Mouse (Mus musculus) hindbrain, postnatal 0 days (tissue): Measurements from ENCODE around the gene Zdhhc14. TPM values are rescaled to one million over a fixed set of nuclear protein-coding genes. Genes with fewer than 3 reads are reported as not detected.

Experiments used
- ATAC-seq: fragments of 200-750 bp; cut with Nextera tagmentation; 2 replicates; pipeline ENCODE4 v1.8.0; 2017; ENCODE audit warnings: mild to moderate bottlenecking, moderate TSS enrichment, moderate library complexity
- DNase-seq: peaks from one replicate; pipeline ENCODE4 v3.0.0-alpha.2; 2015; ENCODE audit warnings: low spot score
- H3K27ac ChIP-seq: fragments of 300-500 bp; sonication (generic); 2 replicates; pipeline ENCODE4 v1.5.1; 2014; ENCODE audit warnings: mild to moderate bottlenecking
- H3K27me3 ChIP-seq: fragments of 300-500 bp; sonication (generic); 2 replicates; pipeline ENCODE4 v1.6.1; 2014; ENCODE audit warnings: low read length, mixed read lengths; ENCODE audit not compliant: insufficient read depth
- H3K36me3 ChIP-seq: fragments of 300-500 bp; sonication (generic); 2 replicates; pipeline ENCODE4 v1.6.1; 2014; ENCODE audit warnings: low read length, mixed read lengths; ENCODE audit not compliant: insufficient read depth
- H3K4me1 ChIP-seq: fragments of 300-500 bp; sonication (generic); 2 replicates; pipeline ENCODE4 v1.6.1; 2014; ENCODE audit warnings: antibody characterized with exemption, low read length, mixed read lengths; ENCODE audit not compliant: insufficient read depth
- H3K4me2 ChIP-seq: fragments of 300-500 bp; sonication (generic); 2 replicates; pipeline ENCODE4 v1.6.1; 2014; ENCODE audit warnings: low read depth, mild to moderate bottlenecking, low read length, moderate library complexity, mixed read lengths
- H3K4me3 ChIP-seq: fragments of 300-500 bp; sonication (generic); 2 replicates; pipeline ENCODE4 v1.5.1; 2014; ENCODE audit warnings: low read length
- H3K9ac ChIP-seq: fragments of 300-500 bp; sonication (generic); replicated peaks from 2 replicates; pipeline ENCODE4 v1.6.1; 2014; ENCODE audit warnings: mild to moderate bottlenecking, low read length, moderate library complexity, mixed read lengths
- H3K9me3 ChIP-seq: fragments of 300-500 bp; sonication (generic); 2 replicates; pipeline ENCODE4 v1.6.1; 2016; ENCODE audit warnings: low read length, mixed read lengths
- CTCF ChIP-seq: IDR thresholded peaks from 2 replicates; pipeline ENCODE4 v1.5.1; 2016; ENCODE audit warnings: antibody characterized with exemption, control low read depth, low read depth
- WGBS: fragments of 180-500 bp; shearing (Covaris S2); extraction: QIAGEN DNeasy Blood & Tissue Kit; methylation state at CpG from one replicate; pipeline ENCODE4 v1.1.7; 2014; 5-methylcytosine and 5-hydroxymethylcytosine counted together
- polyA plus RNA-seq: library from polyadenylated mRNA; unstranded; fragments of >200 nt; fragmentation: Nextera tagmentation; extraction: Ambion mirVana; gene quantifications from 2 replicates; pipeline ENCODE4 v1.2.1, GENCODE M21; 2015
- total RNA-seq: library from RNA; depleted of rRNA; stranded (reverse); fragments of >200 nt; gene quantifications from 2 replicates; pipeline ENCODE4 v1.2.3, GENCODE M21; 2014; rRNA removed

The Zdhhc14 gene
- 19.7 and 20.5 TPM in 2 replicates for total RNA-seq
- polyA plus RNA-seq: 8.6 and 9.7 TPM in 2 replicates

- Histone ChIP-seq H3K27me3 (no peaks in the 10 kb centered on the region), H3K36me3 (no peaks in the 10 kb centered on the region), H3K9me3 (no peaks in the 10 kb centered on the region), H3K4me3 (peak within 1 kb of the TSS; percentile 70), H3K9ac (peak within 1 kb of the TSS; percentile 67), H3K27ac (peak within 1 kb of the TSS; percentile 93), H3K4me2 (peak within 1 kb of the TSS; percentile 97), H3K4me1 (peaks cover 6% of the 10 kb centered on the region; the same call in 1 of the 2 replicates)
- peak; percentile 94 for DNase-seq
- peak; percentile 89 for ATAC-seq
- no peak for TF ChIP-seq CTCF
- under 1% methylated on average over 58 of the region's 70 CpGs for WGBS
Observed at GRCm38 (mm10) chr17:5491801-5492745, at the start of gene Zdhhc14. Gene Zdhhc14 (plus strand): TSS chr17:5492557.

DNA sequence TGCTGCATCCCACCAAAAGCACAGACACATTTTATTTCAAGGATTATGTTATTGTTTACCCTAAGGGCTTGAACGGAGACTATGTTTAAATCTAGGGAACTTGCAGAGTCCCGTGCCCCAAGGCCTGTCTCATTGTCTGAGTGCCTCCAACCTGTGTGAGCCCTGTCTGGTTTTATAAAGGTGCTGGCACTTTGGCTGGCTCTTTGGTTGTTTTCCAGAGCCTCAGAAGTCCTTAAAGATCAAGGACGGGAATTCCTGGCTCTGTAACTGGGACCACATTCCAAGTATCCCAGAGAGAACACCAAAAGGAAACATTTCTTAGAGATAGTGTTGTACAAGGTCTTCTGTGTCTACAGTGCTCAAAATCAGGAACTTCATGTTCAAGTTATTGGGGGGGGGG lies 49.1 kb upstream of the Zdhhc14 start:
- WGBS: 67% methylated on average over 3 of the region's 3 CpGs
- Histone ChIP-seq H3K27me3 (no peaks in the 10 kb centered on the region), H3K4me1 (no peaks in the 10 kb centered on the region), H3K9ac (no peak overlapping the region), H3K9me3 (no peaks in the 10 kb centered on the region), H3K4me3 (no peak overlapping the region), H3K27ac (no peak overlapping the region), H3K36me3 (no peaks in the 10 kb centered on the region), H3K4me2 (no peak overlapping the region)
- no peak for DNase-seq
- ATAC-seq: no peak
- no peak for TF ChIP-seq CTCF

DNA sequence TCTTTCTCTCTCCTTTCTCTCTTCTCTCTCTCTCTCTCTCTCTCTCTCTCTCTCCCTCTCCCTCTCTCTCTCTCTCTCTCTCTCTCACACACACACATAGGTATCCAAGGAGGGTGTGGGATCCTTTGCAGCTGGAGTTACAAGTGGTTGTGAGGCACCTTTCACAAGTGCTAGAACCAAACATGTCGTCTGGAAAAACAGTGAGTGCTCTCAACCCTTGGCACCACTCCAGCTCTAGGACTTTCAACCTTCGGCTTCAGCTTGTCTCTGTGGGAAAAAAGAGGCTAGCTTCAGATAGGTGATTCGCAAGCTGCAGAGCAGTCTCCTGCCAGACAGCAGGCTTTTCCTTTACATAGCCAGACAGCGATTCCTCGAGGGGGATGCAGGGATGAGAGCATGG lies 48.6 kb upstream of the Zdhhc14 start:
- Histone ChIP-seq H3K9ac (no peak overlapping the region), H3K9me3 (no peaks in the 10 kb centered on the region), H3K4me2 (no peak overlapping the region), H3K36me3 (no peaks in the 10 kb centered on the region), H3K27ac (no peak overlapping the region), H3K4me3 (no peak overlapping the region), H3K4me1 (no peaks in the 10 kb centered on the region), H3K27me3 (no peaks in the 10 kb centered on the region)
- no peak for DNase-seq
- no peak for ATAC-seq
- 52% methylated on average over 5 of the region's 5 CpGs for WGBS
- TF ChIP-seq CTCF: no peak

GRCm38 (mm10) chr17:5453657-5454056 lies 38.7 kb upstream of the Zdhhc14 start:
- no peaks in the 10 kb centered on the region for H3K9me3 ChIP-seq
- DNase-seq: no peak
- no peaks in the 10 kb centered on the region for H3K36me3 ChIP-seq
- ATAC-seq: no peak
- no peak overlapping the region for H3K9ac ChIP-seq
- no peak for TF ChIP-seq CTCF
- no peak overlapping the region for H3K27ac ChIP-seq
- no peak overlapping the region for H3K4me2 ChIP-seq
- no peaks in the 10 kb centered on the region for H3K27me3 ChIP-seq
- WGBS: 59% methylated on average over 4 of the region's 4 CpGs
- H3K4me3 ChIP-seq: no peak overlapping the region
- no peaks in the 10 kb centered on the region for H3K4me1 ChIP-seq

- H3K4me1 ChIP-seq: no peaks in the 10 kb centered on the region
- TF ChIP-seq CTCF: no peak
- no peak overlapping the region for H3K27ac ChIP-seq
- WGBS: 95% methylated on average over 2 of the region's 2 CpGs
- H3K4me2 ChIP-seq: no peak overlapping the region
- H3K36me3 ChIP-seq: no peaks in the 10 kb centered on the region
- no peaks in the 10 kb centered on the region for H3K9me3 ChIP-seq
- no peak overlapping the region for H3K9ac ChIP-seq
- H3K27me3 ChIP-seq: no peaks in the 10 kb centered on the region
- no peak overlapping the region for H3K4me3 ChIP-seq
- ATAC-seq (no peak), DNase-seq (no peak)
Observed at GRCm38 (mm10) chr17:5463912-5464311, 28.4 kb upstream of the Zdhhc14 start.

DNA sequence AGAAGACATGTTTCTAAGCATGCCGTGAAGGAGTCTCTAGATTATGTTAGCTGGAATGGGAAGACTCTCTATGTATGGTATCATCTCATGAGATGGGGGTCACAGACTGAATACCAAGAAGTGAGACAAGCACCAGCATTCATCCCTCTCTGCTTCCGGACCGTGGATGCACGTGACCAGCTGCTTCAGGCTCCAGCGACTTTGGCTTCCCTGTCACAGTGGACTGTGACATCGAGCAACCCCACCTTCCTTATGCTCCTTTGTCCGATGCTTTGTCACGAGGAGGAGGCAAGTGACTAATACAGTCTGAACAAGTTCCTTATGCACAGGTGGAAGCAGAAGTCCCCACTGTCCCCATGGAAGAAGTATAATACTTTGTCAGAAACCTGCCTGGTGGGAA lies 25.6 kb upstream of the Zdhhc14 start:
- no peak for ATAC-seq
- Histone ChIP-seq H3K27me3 (no peaks in the 10 kb centered on the region), H3K4me2 (no peak overlapping the region), H3K9ac (no peak overlapping the region), H3K27ac (no peak overlapping the region), H3K9me3 (no peaks in the 10 kb centered on the region), H3K4me3 (no peak overlapping the region), H3K4me1 (no peaks in the 10 kb centered on the region), H3K36me3 (no peaks in the 10 kb centered on the region)
- DNase-seq: no peak
- WGBS: 76% methylated on average over 8 of the region's 8 CpGs
- TF ChIP-seq CTCF: no peak

DNA sequence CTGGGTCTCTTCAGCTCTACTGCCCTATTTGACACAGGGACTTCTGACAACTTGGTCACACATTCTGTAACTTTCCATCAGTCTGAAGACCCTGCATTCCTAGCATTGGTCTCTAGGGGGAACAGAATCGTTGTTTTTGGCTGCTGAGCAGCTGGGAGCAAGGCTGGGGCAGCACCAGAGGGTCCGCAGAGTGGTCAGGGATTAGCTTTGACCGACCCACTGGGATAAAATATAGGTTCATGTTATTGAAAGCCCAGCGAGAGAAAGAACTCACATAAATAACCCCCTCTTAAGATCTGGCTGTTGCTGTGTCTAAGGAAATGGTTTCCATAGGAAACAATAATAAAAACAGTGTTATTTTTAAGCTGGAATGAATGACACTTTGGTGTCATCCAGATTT lies 25.2 kb upstream of the Zdhhc14 start:
- Histone ChIP-seq H3K4me1 (no peaks in the 10 kb centered on the region), H3K9ac (no peak overlapping the region), H3K4me2 (no peak overlapping the region), H3K9me3 (no peaks in the 10 kb centered on the region), H3K27ac (no peak overlapping the region), H3K36me3 (no peaks in the 10 kb centered on the region), H3K4me3 (no peak overlapping the region), H3K27me3 (no peaks in the 10 kb centered on the region)
- ATAC-seq: no peak
- TF ChIP-seq CTCF: peak; percentile 30; the same call in 1 of the 2 replicates
- DNase-seq: no peak
- WGBS: 41% methylated on average over 4 of the region's 4 CpGs
